Mouse (Mus musculus): ENCODE data around the gene Flt3.
A peak's percentile ranks its signal among the peaks of the same experiment; 100 is the strongest.

DNA sequence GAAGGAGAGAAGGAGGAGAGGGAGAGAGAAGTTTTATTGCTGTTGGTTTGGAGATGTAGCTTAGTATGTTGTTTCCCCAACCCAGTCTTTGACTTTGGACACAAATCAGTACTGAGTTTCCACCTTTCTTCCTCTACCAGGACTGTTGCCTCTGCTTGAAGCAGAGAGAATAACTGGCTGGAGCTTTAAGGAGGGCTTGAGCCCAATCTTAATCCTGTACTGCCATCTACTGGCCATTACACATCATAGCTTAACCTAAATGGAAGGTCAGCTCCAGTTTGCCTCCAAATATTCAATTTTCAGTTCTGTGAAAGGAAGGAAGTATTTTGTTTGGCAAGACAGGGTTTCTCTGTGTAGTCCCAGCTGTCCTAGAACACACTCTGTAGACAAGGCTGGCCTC lies 80.6 kb downstream of the Flt3 start:
- no peak for TF ChIP-seq POLR2A (IDR thresholded peaks at IDR 0.05; ENCODE audit: insufficient read depth, low read depth, low read length)
- peak; percentile 88 for TF ChIP-seq CTCF (IDR thresholded peaks at IDR 0.05)

Measured in heart, adult 2 months (tissue).